In the genomic region with DNA sequence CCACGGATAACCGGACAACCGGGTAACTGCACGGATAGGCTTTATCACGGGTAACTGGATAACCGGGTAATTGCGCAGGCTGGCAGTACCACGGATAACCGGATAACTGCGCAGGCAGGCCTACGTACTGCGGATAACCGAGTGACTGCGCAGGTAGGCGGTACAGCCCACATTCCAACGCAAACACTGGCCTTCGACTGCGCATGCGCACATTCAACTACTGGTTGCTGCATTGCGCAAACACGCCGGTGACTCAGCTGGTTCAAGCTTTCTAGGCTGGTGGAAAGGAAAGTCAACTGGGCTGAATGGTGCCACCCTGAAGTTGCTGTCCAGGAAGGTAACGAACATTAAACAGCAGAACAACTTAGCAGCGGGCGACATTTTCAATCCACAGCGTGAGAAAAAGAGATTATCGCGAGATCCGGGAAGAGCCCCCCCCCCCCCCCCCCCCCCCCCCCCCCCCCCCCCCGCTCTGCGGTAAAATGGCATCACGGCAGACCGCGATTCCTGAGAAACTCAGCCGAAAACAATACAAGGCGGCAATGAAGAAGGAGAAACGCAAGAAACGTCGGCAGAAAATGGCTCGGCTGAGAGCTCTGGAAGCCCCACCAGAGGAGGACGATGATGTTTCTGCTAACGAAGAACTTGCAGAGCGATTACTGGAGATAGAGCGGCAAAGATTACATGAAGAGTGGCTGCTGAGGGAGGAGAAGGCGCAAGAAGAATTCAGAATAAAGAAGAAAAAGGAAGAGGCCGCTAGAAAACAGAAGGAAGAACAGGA, we compare ENCODE assay signal across 8 mouse cellular contexts. TPM values are rescaled to one million over a fixed set of nuclear protein-coding genes. Genes with fewer than 3 reads are reported as not detected.
DNase-seq lines count a peak whose midpoint lies in the region; ATAC-seq lines count a peak whose summit lies in the region.

No protein-coding gene starts in this region.

- DNase-seq in adrenal gland, adult 18-20 months (ENCODE audit: low spot score in 2 of 2): peak; percentile 77 to 79
- peak; percentile 86 for DNase-seq in embryo, embryonic 10 days (ENCODE audit: low spot score)
- DNase-seq in gastrocnemius, adult 8-10 months (ENCODE audit: low spot score in 2 of 2): peak; percentile 58 to 70
- peak; percentile 58 for DNase-seq in hindlimb bud, embryonic 11.5 days (ENCODE audit: extremely low spot score, low read depth, low spot score)
- DNase-seq in left cerebral cortex, postnatal 10 days (ENCODE audit: extremely low spot score in 1 of 2, low spot score in 2 of 2): peak; percentile 70 to 84
- peak; percentile 90 to 91 for DNase-seq in right cerebral cortex, postnatal 10 days (ENCODE audit: low spot score in 2 of 2)
- DNase-seq in urinary bladder, postnatal 14 days (ENCODE audit: low spot score): peak; percentile 90

- ATAC-seq in megakaryocyte progenitor cell, adult 5-6 weeks (replicated peaks; ENCODE audit: poor library complexity): peak; percentile 53

- intact Hi-C loops in left cerebral cortex, postnatal 10 days (cut with DNase I): loop anchor here (10.0 kb wide), 1 partner anchor 748 kb away; no protein-coding TSS in a partner anchor

RNA-seq across cellular contexts. Expression of a gene that starts 1.1 kb away (rescaled TPM):
- 10 to 100 TPM; 36.6 to 46.3 TPM for total RNA-seq in adrenal gland, adult 18-20 months (2021)
- 10 to 100 TPM; 19.3 to 26.7 (median 21.7) TPM for total RNA-seq in gastrocnemius, adult 8-10 months (2022)
- total RNA-seq in left cerebral cortex, postnatal 10 days (2021): 10 to 100 TPM; 46.9 to 50.4 TPM
- 4.0 and 7.0 TPM in 2 replicates for total RNA-seq in megakaryocyte progenitor cell, adult 5-6 weeks (2015)
- 10.3 and 11.2 TPM in 2 replicates for total RNA-seq in megakaryocyte progenitor cell, adult 5-6 weeks (2017)

RNA-seq across cellular contexts. Expression of a gene that starts 9.0 kb away (rescaled TPM):
- 10 to 100 TPM; 23.9 to 39.5 TPM for total RNA-seq in adrenal gland, adult 18-20 months (2021)
- 1 to 10 TPM in 3 of 4 experiments, under 1 TPM in 1; 0.92 to 2.0 (median 1.4) TPM for total RNA-seq in gastrocnemius, adult 8-10 months (2022)
- total RNA-seq in left cerebral cortex, postnatal 10 days (2021): 1 to 10 TPM; 6.9 to 7.5 TPM
- total RNA-seq in megakaryocyte progenitor cell, adult 5-6 weeks (2015): 77.6 and 83.1 TPM in 2 replicates
- total RNA-seq in megakaryocyte progenitor cell, adult 5-6 weeks (2017): 52.7 and 59.5 TPM in 2 replicates

RNA-seq across cellular contexts. Expression of a gene that starts 9.2 kb away (rescaled TPM):
- total RNA-seq in adrenal gland, adult 18-20 months (2021): 100 to 1,000 TPM in 1 of 2 experiments, 10 to 100 TPM in 1; 93.8 to 103 TPM
- total RNA-seq in gastrocnemius, adult 8-10 months (2022): 100 to 1,000 TPM in 2 of 4 experiments, 10 to 100 TPM in 2; 90.9 to 112 (median 101) TPM
- total RNA-seq in left cerebral cortex, postnatal 10 days (2021): 10 to 100 TPM; 52.0 to 52.3 TPM
- total RNA-seq in megakaryocyte progenitor cell, adult 5-6 weeks (2015): 141 and 159 TPM in 2 replicates
- total RNA-seq in megakaryocyte progenitor cell, adult 5-6 weeks (2017): 89.6 and 105 TPM in 2 replicates

RNA-seq across cellular contexts. Expression of a gene that starts 17.4 kb away (rescaled TPM):
- 100 to 1,000 TPM; 218 to 285 TPM for total RNA-seq in adrenal gland, adult 18-20 months (2021)
- total RNA-seq in gastrocnemius, adult 8-10 months (2022): 100 to 1,000 TPM in 1 of 4 experiments, 10 to 100 TPM in 3; 81.4 to 104 (median 87.7) TPM
- 100 to 1,000 TPM; 129 to 131 TPM for total RNA-seq in left cerebral cortex, postnatal 10 days (2021)
- total RNA-seq in megakaryocyte progenitor cell, adult 5-6 weeks (2015): 346 and 370 TPM in 2 replicates
- 218 and 319 TPM in 2 replicates for total RNA-seq in megakaryocyte progenitor cell, adult 5-6 weeks (2017)

RNA-seq across cellular contexts. Expression of a gene that starts 34.4 kb away (rescaled TPM):
- 10 to 100 TPM; 30.2 to 46.8 TPM for total RNA-seq in adrenal gland, adult 18-20 months (2021)
- 1 to 10 TPM; 2.6 to 3.4 (median 3.1) TPM for total RNA-seq in gastrocnemius, adult 8-10 months (2022)
- 1 to 10 TPM; 3.1 to 3.7 TPM for total RNA-seq in left cerebral cortex, postnatal 10 days (2021)
- total RNA-seq in megakaryocyte progenitor cell, adult 5-6 weeks (2015): 0.62 and 1.1 TPM in 2 replicates
- 0.71 and 0.81 TPM in 2 replicates for total RNA-seq in megakaryocyte progenitor cell, adult 5-6 weeks (2017)

Comparison
In these comparisons a context has a peak if more than half of its experiments do, and no peak if none do; other contexts are left out.
1. Peak in every context shown above with its lines: DNase-seq and ATAC-seq.